Mouse (Mus musculus): ENCODE data around the gene Gtf2h1.
A peak's percentile ranks its signal among the peaks of the same experiment; 100 is the strongest.
"Not testable (repeated sequence)": the region's sequence is repeated elsewhere in the genome, so short reads cannot be mapped to it uniquely, and the experiment has no call there.

Gene Gtf2h1

GRCm38 (mm10) chr7:46830799-46831590 is 35.1 kb downstream of the Gtf2h1 start:
- DNase-seq (ENCODE audit: low read depth, low spot score): no peak

GRCm38 (mm10) chr7:46831693-46832092 is 35.8 kb downstream of the Gtf2h1 start:
- DNase-seq (ENCODE audit: low read depth, low spot score): no peak

GRCm38 (mm10) chr7:46832112-46832810 is 36.4 kb downstream of the Gtf2h1 start:
- DNase-seq (ENCODE audit: low read depth, low spot score): not testable (repeated sequence)

- DNase-seq (ENCODE audit: low read depth, low spot score): peak; percentile 38
Measured at GRCm38 (mm10) chr7:46833266-46833665, 37.4 kb downstream of the Gtf2h1 start.

GRCm38 (mm10) chr7:46833670-46834255 is 37.9 kb downstream of the Gtf2h1 start:
- DNase-seq (ENCODE audit: low read depth, low spot score): no peak

GRCm38 (mm10) chr7:46834994-46835610 is 39.2 kb downstream of the Gtf2h1 start:
- no peak for DNase-seq (ENCODE audit: low read depth, low spot score)

- DNase-seq (ENCODE audit: low read depth, low spot score): no peak
Measured at GRCm38 (mm10) chr7:46836357-46836756, 40.5 kb downstream of the Gtf2h1 start.

- DNase-seq (ENCODE audit: low read depth, low spot score): no peak
Measured at GRCm38 (mm10) chr7:46837073-46837472, 41.2 kb downstream of the Gtf2h1 start.

GRCm38 (mm10) chr7:46838104-46838671 is 42.3 kb downstream of the Gtf2h1 start:
- DNase-seq (ENCODE audit: low read depth, low spot score): peak; percentile 73

- DNase-seq (ENCODE audit: low read depth, low spot score): peak; percentile 94
Measured at GRCm38 (mm10) chr7:46838891-46839302, 43.0 kb downstream of the Gtf2h1 start.

- no peak for DNase-seq (ENCODE audit: low read depth, low spot score)
Measured at GRCm38 (mm10) chr7:46839446-46839845, 43.5 kb downstream of the Gtf2h1 start.

GRCm38 (mm10) chr7:46839861-46840260 is 44.0 kb downstream of the Gtf2h1 start:
- DNase-seq (ENCODE audit: low read depth, low spot score): no peak

- no peak for DNase-seq (ENCODE audit: low read depth, low spot score)
Measured at GRCm38 (mm10) chr7:46840326-46840725, 44.4 kb downstream of the Gtf2h1 start.

GRCm38 (mm10) chr7:46840787-46841525 is 45.1 kb downstream of the Gtf2h1 start, which contains the start of gene Ldha:
Gene Ldha, plus strand, starts transcription at chr7:46841475.
- DNase-seq (ENCODE audit: low read depth, low spot score): no peak

GRCm38 (mm10) chr7:46842278-46842677 is 46.4 kb downstream of the Gtf2h1 start:
- DNase-seq (ENCODE audit: low read depth, low spot score): no peak

- DNase-seq (ENCODE audit: low read depth, low spot score): no peak
Measured at GRCm38 (mm10) chr7:46843576-46843975, 47.7 kb downstream of the Gtf2h1 start.

GRCm38 (mm10) chr7:46845211-46845977 is 49.5 kb downstream of the Gtf2h1 start:
- DNase-seq (ENCODE audit: low read depth, low spot score): peak; percentile 91

GRCm38 (mm10) chr7:46845978-46846485 is 50.1 kb downstream of the Gtf2h1 start:
- peak; percentile 64 for DNase-seq (ENCODE audit: low read depth, low spot score)

- DNase-seq (ENCODE audit: low read depth, low spot score): peak; percentile 90
Measured at GRCm38 (mm10) chr7:46846486-46847244, 50.8 kb downstream of the Gtf2h1 start.

Measured in R1 (cell line).